Mouse (Mus musculus): Measurements from ENCODE around the gene Defb19. TPM values are rescaled to one million over a fixed set of nuclear protein-coding genes. Genes with fewer than 3 reads are reported as not detected.

Gene Defb19
- polyA plus RNA-seq, 1 experiment from 2014 or later, result 120 TPM

DNA sequence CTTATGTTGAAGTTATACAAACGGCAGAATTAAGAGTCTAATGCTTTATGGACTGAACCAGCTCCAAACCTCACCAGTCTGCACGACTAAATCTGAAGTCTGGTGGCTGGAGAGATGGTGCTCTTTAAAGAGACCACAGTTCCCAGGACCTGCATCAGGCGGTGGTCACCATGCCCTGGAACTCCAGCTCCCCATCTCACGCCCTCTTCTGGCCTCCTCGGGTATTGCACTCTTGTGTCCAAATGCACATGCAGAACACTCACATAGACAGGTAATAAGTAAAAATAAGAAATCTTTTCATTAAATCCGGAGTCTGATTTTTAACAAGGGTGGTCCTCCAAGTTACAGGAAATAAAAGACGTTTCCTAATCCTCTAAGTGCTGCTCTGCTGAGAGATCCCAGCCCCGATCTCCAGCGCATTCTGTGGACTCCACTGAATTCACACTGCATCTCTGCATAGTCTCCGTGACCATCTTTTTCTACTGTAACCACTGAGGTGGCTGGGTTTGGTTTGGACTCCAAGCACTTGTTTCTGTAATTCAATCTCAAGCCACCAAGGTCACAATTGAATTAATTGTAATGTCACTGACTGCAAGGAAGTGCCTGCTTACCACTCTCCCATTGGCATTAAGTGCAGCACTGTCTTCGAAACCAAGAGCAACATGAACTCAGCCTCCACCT, 7.9 kb downstream of the Defb19 start, which contains the start of gene Defb21:
TSS of gene Defb21 (plus strand) at position 631 of the 681 bp plus-strand sequence.
- DNase-seq (ENCODE audit: low spot score), result no peak

DNA sequence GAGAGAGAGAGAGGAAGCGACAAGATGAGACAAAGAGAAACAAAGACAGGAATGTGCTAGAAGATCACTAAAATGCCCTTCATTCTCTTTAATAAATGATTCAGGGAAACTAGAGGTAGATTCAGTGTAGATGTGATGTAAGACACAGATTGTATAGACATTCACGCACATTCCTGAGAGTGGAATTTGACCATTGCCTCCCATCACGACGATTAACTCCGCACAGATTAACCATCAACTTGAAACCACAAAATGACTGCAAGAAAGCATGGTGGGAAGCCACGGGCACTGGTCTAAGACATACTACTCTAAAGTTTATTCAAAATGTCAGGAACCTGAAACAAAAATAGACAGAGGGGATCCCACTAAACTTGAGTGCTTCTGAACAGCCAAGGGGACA, 9.8 kb downstream of the Defb19 start:
- Histone ChIP-seq H3K36me3 (ENCODE audit: insufficient read depth, low read length) (no peaks in the 10 kb centered on the region), H3K27me3 (ENCODE audit: insufficient read depth, low read length) (no peaks in the 10 kb centered on the region), H3K4me1 (replicated peaks; ENCODE audit: insufficient read depth, low read length) (no peaks in the 10 kb centered on the region), H3K4me3 (replicated peaks; ENCODE audit: low read depth, low read length) (no peak overlapping the region), H3K9me3 (replicated peaks; ENCODE audit: low read length) (no peaks in the 10 kb centered on the region), H3K9ac (ENCODE audit: low read depth, low read length) (no peak overlapping the region), H3K4me2 (ENCODE audit: low read length) (no peak overlapping the region), H3K27ac (peak overlapping the region; percentile 27)
- no peak for TF ChIP-seq CTCF (IDR thresholded peaks at IDR 0.05; ENCODE audit: low read depth)
- DNase-seq (ENCODE audit: low spot score), result peak; percentile 43
- 64% methylated on average over 6 of the region's 6 CpGs for WGBS
- peak; percentile 75 for ATAC-seq (replicated peaks; ENCODE audit: low FRiP score, low read depth)

More for the DNA sequence above, 7.9 kb downstream of the Defb19 start, which contains the start of gene Defb21:
- Histone ChIP-seq H3K27ac (no peak within 1 kb of the TSS), H3K4me3 (replicated peaks; ENCODE audit: low read depth, low read length) (no peak within 1 kb of the TSS), H3K4me2 (ENCODE audit: low read length) (no peak within 1 kb of the TSS), H3K9ac (ENCODE audit: low read depth, low read length) (no peak within 1 kb of the TSS), H3K27me3 (ENCODE audit: insufficient read depth, low read length) (no peaks in the 10 kb centered on the region), H3K9me3 (replicated peaks; ENCODE audit: low read length) (no peaks in the 10 kb centered on the region), H3K4me1 (replicated peaks; ENCODE audit: insufficient read depth, low read length) (no peaks in the 10 kb centered on the region), H3K36me3 (ENCODE audit: insufficient read depth, low read length) (no peaks in the 10 kb centered on the region)
- peak; percentile 59 for TF ChIP-seq CTCF (IDR thresholded peaks at IDR 0.05; ENCODE audit: low read depth)
- no peak for ATAC-seq (replicated peaks; ENCODE audit: low FRiP score, low read depth)
- 67% methylated on average over 11 of the region's 11 CpGs for WGBS

DNA sequence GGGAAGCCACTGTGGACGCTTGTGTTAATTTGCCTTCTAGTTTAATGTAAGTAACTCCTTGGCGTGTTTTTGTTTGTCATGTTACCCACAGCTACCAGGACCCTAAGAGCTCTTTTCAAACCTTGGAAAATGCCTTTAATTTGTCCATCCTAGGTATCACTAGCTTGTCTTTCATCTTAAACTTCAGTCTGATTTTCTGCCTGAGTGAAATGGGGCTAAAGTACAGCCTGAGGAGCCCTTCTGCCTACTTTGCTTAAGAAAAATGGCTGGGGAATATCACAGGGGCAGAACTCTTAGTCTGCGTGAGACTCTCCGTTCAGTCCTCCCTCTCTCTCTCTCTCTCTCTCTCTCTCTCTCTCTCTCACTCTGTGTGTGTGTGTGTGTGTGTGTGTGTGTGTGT, 10.2 kb downstream of the Defb19 start:
- WGBS, result 62% methylated on average over 4 of the region's 4 CpGs
- Histone ChIP-seq H3K36me3 (ENCODE audit: insufficient read depth, low read length) (no peaks in the 10 kb centered on the region), H3K9ac (ENCODE audit: low read depth, low read length) (no peak overlapping the region), H3K9me3 (replicated peaks; ENCODE audit: low read length) (no peaks in the 10 kb centered on the region), H3K27ac (peak overlapping the region; percentile 20), H3K27me3 (ENCODE audit: insufficient read depth, low read length) (no peaks in the 10 kb centered on the region), H3K4me3 (replicated peaks; ENCODE audit: low read depth, low read length) (no peak overlapping the region), H3K4me2 (ENCODE audit: low read length) (no peak overlapping the region), H3K4me1 (replicated peaks; ENCODE audit: insufficient read depth, low read length) (no peaks in the 10 kb centered on the region)
- ATAC-seq (replicated peaks; ENCODE audit: low FRiP score, low read depth) (peak; percentile 17; the same call in 1 of the 2 replicates), DNase-seq (ENCODE audit: low spot score) (no peak)
- TF ChIP-seq CTCF (IDR thresholded peaks at IDR 0.05; ENCODE audit: low read depth), result no peak

DNA sequence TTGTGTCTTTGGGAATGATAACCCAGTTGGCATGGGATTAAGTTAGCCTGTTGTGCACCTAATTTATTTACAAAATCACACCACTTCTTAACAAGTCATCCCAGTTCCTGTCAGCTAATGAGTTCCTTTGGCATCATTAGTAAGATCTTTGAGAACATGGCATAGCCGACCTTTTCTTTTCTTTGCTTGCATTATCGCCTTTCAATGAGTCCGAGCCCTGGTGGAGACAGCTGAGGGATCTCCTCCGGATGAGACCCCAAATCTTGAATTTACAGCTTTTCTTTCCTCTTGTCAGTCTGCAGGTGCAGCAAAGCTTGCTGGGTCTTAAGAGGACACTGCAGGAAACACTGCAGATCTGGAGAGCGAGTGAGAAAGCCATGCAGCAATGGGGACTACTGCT, 11.1 kb downstream of the Defb19 start, which contains the start of gene Gm17416:
TSS of gene Gm17416 (plus strand) at position 301 of the 400 bp plus-strand sequence.
- WGBS, result 80% methylated on average over 5 of the region's 5 CpGs
- H3K9ac ChIP-seq (ENCODE audit: low read depth, low read length), result no peak within 1 kb of the TSS
- TF ChIP-seq CTCF (IDR thresholded peaks at IDR 0.05; ENCODE audit: low read depth), result no peak
- no peak for DNase-seq (ENCODE audit: low spot score)
- no peaks in the 10 kb centered on the region for H3K27me3 ChIP-seq (ENCODE audit: insufficient read depth, low read length)
- ATAC-seq (replicated peaks; ENCODE audit: low FRiP score, low read depth), result no peak
- H3K4me2 ChIP-seq (ENCODE audit: low read length), result no peak within 1 kb of the TSS
- no peaks in the 10 kb centered on the region for H3K4me1 ChIP-seq (replicated peaks; ENCODE audit: insufficient read depth, low read length)
- no peaks in the 10 kb centered on the region for H3K9me3 ChIP-seq (replicated peaks; ENCODE audit: low read length)
- H3K4me3 ChIP-seq (replicated peaks; ENCODE audit: low read depth, low read length), result no peak within 1 kb of the TSS
- H3K27ac ChIP-seq, result peak within 1 kb of the TSS; percentile 20
- no peaks in the 10 kb centered on the region for H3K36me3 ChIP-seq (ENCODE audit: insufficient read depth, low read length)

DNA sequence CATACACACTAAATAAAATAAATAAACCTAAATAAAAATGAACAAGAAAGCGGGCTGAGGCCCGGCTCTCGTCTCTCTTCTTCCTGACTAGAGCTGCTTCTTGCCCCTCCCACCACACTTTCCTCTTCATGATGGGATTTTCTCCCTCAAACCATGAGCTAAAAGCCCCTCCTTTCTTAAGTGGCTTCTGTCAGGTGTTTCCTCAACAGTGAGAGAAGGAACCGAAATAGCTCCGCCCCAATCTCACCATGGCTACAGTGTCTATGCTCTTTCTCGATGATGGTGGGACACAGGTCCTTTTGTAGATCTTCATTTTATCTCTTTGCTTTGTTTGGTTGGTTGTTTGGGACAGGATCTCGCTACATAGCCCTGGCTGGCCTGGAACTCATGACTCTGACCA, 23.5 kb downstream of the Defb19 start:
- no peak overlapping the region for H3K9ac ChIP-seq (ENCODE audit: low read depth, low read length)
- WGBS, result 88% methylated on average over 7 of the region's 7 CpGs
- H3K27me3 ChIP-seq (ENCODE audit: insufficient read depth, low read length), result no peaks in the 10 kb centered on the region
- no peak overlapping the region for H3K4me2 ChIP-seq (ENCODE audit: low read length)
- H3K4me1 ChIP-seq (replicated peaks; ENCODE audit: insufficient read depth, low read length), result peaks cover 5% of the 10 kb centered on the region; the same call in 1 of the 2 replicates
- TF ChIP-seq CTCF (IDR thresholded peaks at IDR 0.05; ENCODE audit: low read depth), result no peak
- DNase-seq (ENCODE audit: low spot score), result no peak
- ATAC-seq (replicated peaks; ENCODE audit: low FRiP score, low read depth), result no peak
- H3K27ac ChIP-seq, result no peak overlapping the region
- no peaks in the 10 kb centered on the region for H3K9me3 ChIP-seq (replicated peaks; ENCODE audit: low read length)
- no peaks in the 10 kb centered on the region for H3K36me3 ChIP-seq (ENCODE audit: insufficient read depth, low read length)
- H3K4me3 ChIP-seq (replicated peaks; ENCODE audit: low read depth, low read length), result no peak overlapping the region

DNA sequence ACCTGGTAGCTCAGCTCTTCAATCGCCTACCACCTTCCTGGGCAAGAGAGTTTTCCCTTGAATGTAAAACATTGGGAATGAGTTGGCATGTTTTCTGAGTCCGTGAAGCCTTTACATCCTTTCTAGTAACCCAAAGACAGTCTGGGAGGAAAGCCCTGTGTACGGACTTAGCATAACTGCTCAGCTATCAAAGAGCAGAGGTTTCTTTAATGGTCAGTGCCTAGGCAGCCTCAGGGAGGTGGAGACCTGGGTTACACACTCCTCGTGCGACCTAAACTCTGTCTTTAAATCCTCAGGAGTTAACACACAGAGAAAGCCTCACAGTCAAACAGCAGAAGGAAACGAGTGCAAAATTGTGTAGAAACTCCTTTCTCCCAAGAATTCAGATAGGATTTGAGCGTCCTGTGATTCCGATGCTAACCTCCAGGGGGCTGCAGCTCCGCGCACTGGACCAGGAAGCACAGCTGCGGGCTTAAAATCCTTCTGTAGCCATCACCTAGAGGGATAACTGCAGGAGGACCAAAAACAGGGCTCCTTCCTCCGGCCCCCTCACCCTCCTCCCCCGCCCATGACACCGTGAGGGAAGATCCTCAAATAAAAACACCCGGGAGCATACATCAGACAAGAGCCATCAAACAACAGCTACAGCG, 26.2 kb downstream of the Defb19 start:
- ATAC-seq (replicated peaks; ENCODE audit: low FRiP score, low read depth), result no peak
- peak; percentile 84 for TF ChIP-seq CTCF (IDR thresholded peaks at IDR 0.05; ENCODE audit: low read depth)
- peak; percentile 86 for DNase-seq (ENCODE audit: low spot score)
- Histone ChIP-seq H3K9ac (ENCODE audit: low read depth, low read length) (no peak overlapping the region), H3K4me3 (replicated peaks; ENCODE audit: low read depth, low read length) (no peak overlapping the region), H3K4me1 (replicated peaks; ENCODE audit: insufficient read depth, low read length) (peaks cover 5% of the 10 kb centered on the region; the same call in 1 of the 2 replicates), H3K36me3 (ENCODE audit: insufficient read depth, low read length) (no peaks in the 10 kb centered on the region), H3K27ac (peak overlapping the region; percentile 63), H3K9me3 (replicated peaks; ENCODE audit: low read length) (no peaks in the 10 kb centered on the region), H3K4me2 (ENCODE audit: low read length) (peak overlapping the region; percentile 30), H3K27me3 (ENCODE audit: insufficient read depth, low read length) (no peaks in the 10 kb centered on the region)
- WGBS, result 9% methylated on average over 16 of the region's 16 CpGs

Data from kidney, postnatal 0 days (tissue).